Mouse (Mus musculus): ENCODE results near the gene Cxcl13. TPM values are rescaled to one million over a fixed set of nuclear protein-coding genes. Genes with fewer than 3 reads are reported as not detected.

The Cxcl13 gene
- total and polyA plus RNA-seq, 3 experiments, result not detected

- no peaks in the 10 kb centered on the region for H3K9me3 ChIP-seq (replicated peaks; ENCODE audit: insufficient read depth, low read length)
- H3K4me3 ChIP-seq (ENCODE audit: control insufficient read depth in 1 of 2, insufficient read depth in 1 of 2, low read depth in 2 of 2, low read length in 2 of 2), result no peak overlapping the region
- TF ChIP-seq RAD21 (IDR thresholded peaks at IDR 0.05; ENCODE audit: low read depth, low read length) (no peak), POLR2AphosphoS5 (IDR thresholded peaks at IDR 0.05; ENCODE audit: borderline replicate concordance, low read depth, low read length) (no peak), GATA1 (IDR thresholded peaks at IDR 0.05; ENCODE audit: low read depth, low read length) (no peak), USF1 (IDR thresholded peaks at IDR 0.05; ENCODE audit: low read depth, low read length) (no peak), CHD2 (IDR thresholded peaks at IDR 0.05; ENCODE audit: low read length) (no peak), ZKSCAN1 (IDR thresholded peaks at IDR 0.05; ENCODE audit: low read depth, low read length) (no peak), ETS1 (IDR thresholded peaks at IDR 0.05; ENCODE audit: low read depth, low read length) (no peak), ZC3H11A (IDR thresholded peaks at IDR 0.05; ENCODE audit: low read depth, low read length) (no peak), EP300 (IDR thresholded peaks at IDR 0.05; ENCODE audit: low read depth in 1 of 2, low read length in 2 of 2) (no peak), ZNF384 (IDR thresholded peaks at IDR 0.05; ENCODE audit: low read depth, low read length) (no peak), JUND (IDR thresholded peaks at IDR 0.05; ENCODE audit: low read depth, low read length) (no peak), CHD1 (IDR thresholded peaks at IDR 0.05; ENCODE audit: low read depth, low read length) (no peak), E2F4 (IDR thresholded peaks at IDR 0.05; ENCODE audit: borderline replicate concordance, low read depth, low read length) (no peak)
- H3K9ac ChIP-seq (ENCODE audit: control insufficient read depth, low read depth, low read length, poor library complexity, severe bottlenecking), result no peak overlapping the region
- DNase-seq (ENCODE audit: low read depth, low spot score), result no peak
- no peaks in the 10 kb centered on the region for H3K36me3 ChIP-seq (ENCODE audit: control insufficient read depth in 1 of 2, insufficient read depth in 2 of 2, low read length in 2 of 2)
- H3K4me1 ChIP-seq (ENCODE audit: control insufficient read depth in 1 of 2, insufficient read depth in 2 of 2, low read length in 2 of 2), result no peaks in the 10 kb centered on the region
- H3K27ac ChIP-seq (ENCODE audit: control insufficient read depth, low read depth, low read length), result no peak overlapping the region
- no peaks in the 10 kb centered on the region for H3K79me2 ChIP-seq (ENCODE audit: control insufficient read depth, insufficient read depth, low read length, poor library complexity)
- H3K27me3 ChIP-seq (ENCODE audit: control insufficient read depth in 1 of 2, insufficient read depth in 2 of 2, low read length in 2 of 2), result no peaks in the 10 kb centered on the region
These were observed 31.4 kb upstream of the Cxcl13 start for GRCm38 (mm10) chr5:95925204-95925930.

GRCm38 (mm10) chr5:95925931-95926263 lies 30.9 kb upstream of the Cxcl13 start:
- Histone ChIP-seq H3K9me3 (replicated peaks; ENCODE audit: insufficient read depth, low read length) (no peaks in the 10 kb centered on the region), H3K27ac (ENCODE audit: control insufficient read depth, low read depth, low read length) (no peak overlapping the region), H3K36me3 (ENCODE audit: control insufficient read depth in 1 of 2, insufficient read depth in 2 of 2, low read length in 2 of 2) (no peaks in the 10 kb centered on the region), H3K79me2 (ENCODE audit: control insufficient read depth, insufficient read depth, low read length, poor library complexity) (no peaks in the 10 kb centered on the region), H3K4me3 (ENCODE audit: control insufficient read depth in 1 of 2, insufficient read depth in 1 of 2, low read depth in 2 of 2, low read length in 2 of 2) (no peak overlapping the region), H3K4me1 (ENCODE audit: control insufficient read depth in 1 of 2, insufficient read depth in 2 of 2, low read length in 2 of 2) (no peaks in the 10 kb centered on the region), H3K27me3 (ENCODE audit: control insufficient read depth in 1 of 2, insufficient read depth in 2 of 2, low read length in 2 of 2) (no peaks in the 10 kb centered on the region), H3K9ac (ENCODE audit: control insufficient read depth, low read depth, low read length, poor library complexity, severe bottlenecking) (no peak overlapping the region)
- TF ChIP-seq CHD2 (IDR thresholded peaks at IDR 0.05; ENCODE audit: low read length) (no peak), TAL1 (IDR thresholded peaks at IDR 0.05; ENCODE audit: low read length) (no peak), ZNF384 (IDR thresholded peaks at IDR 0.05; ENCODE audit: low read depth, low read length) (no peak), CTCF (IDR thresholded peaks at IDR 0.05 in 2 of 3, conservative IDR thresholded peaks at IDR 0.05 in 1 of 3; ENCODE audit: control insufficient read depth in 1 of 3, insufficient read depth in 1 of 3, low read depth in 2 of 3, low read length in 3 of 3, poor library complexity in 1 of 3, severe bottlenecking in 1 of 3) (no peak), NELFE (IDR thresholded peaks at IDR 0.05; ENCODE audit: low read depth, low read length) (no peak), TBP (IDR thresholded peaks at IDR 0.05; ENCODE audit: low read depth, low read length) (no peak), EP300 (IDR thresholded peaks at IDR 0.05; ENCODE audit: low read depth in 1 of 2, low read length in 2 of 2) (no peak), MAZ (IDR thresholded peaks at IDR 0.05; ENCODE audit: low read depth, low read length) (no peak), RAD21 (IDR thresholded peaks at IDR 0.05; ENCODE audit: low read depth, low read length) (no peak), GABPA (IDR thresholded peaks at IDR 0.05; ENCODE audit: low read depth, low read length) (no peak), MYB (IDR thresholded peaks at IDR 0.05; ENCODE audit: low read depth, low read length) (no peak)
- no peak for DNase-seq (ENCODE audit: low read depth, low spot score)

All from MEL (cell line).